Mouse (Mus musculus) CH12.LX (cell line): ENCODE results near the gene Ttll10.

ENCODE experiments used
- BHLHE40 ChIP-seq: IDR thresholded peaks from 2 replicates; pipeline ENCODE4 v1.6.1; 2011; ENCODE audit warnings: mild to moderate bottlenecking, low read depth, low read length, improper control_type of control experiment
- CHD2 ChIP-seq: IDR thresholded peaks from 2 replicates; pipeline ENCODE4 v1.6.1; 2011; ENCODE audit warnings: low read length, improper control_type of control experiment
- CTCF ChIP-seq, 2 experiments: IDR thresholded peaks in 1 of 2; conservative IDR thresholded peaks in 1 of 2; 2 replicates each; pipeline ENCODE4 v1.5.1; 2011 to 2012; ENCODE audit warnings: low read depth in 2 of 2, low read length in 2 of 2, improper control_type of control experiment in 1 of 2, inconsistent platforms in 1 of 2, mild to moderate bottlenecking in 1 of 2, moderate library complexity in 1 of 2
- EP300 ChIP-seq: IDR thresholded peaks from 2 replicates; pipeline ENCODE4 v1.6.1; 2011; ENCODE audit warnings: low read length, improper control_type of control experiment
- GABPA ChIP-seq: IDR thresholded peaks from 2 replicates; pipeline ENCODE4 v1.6.1; 2012; ENCODE audit warnings: low read depth, low read length, improper control_type of control experiment, inconsistent platforms; ENCODE audit not compliant: insufficient replicate concordance
- JUND ChIP-seq: conservative IDR thresholded peaks from 2 replicates; pipeline ENCODE4 v1.6.1; 2011; ENCODE audit warnings: low read depth, low read length, improper control_type of control experiment
- MAX ChIP-seq: IDR thresholded peaks from 2 replicates; pipeline ENCODE4 v1.6.1; 2011; ENCODE audit warnings: low read length, improper control_type of control experiment
- NRF1 ChIP-seq: IDR thresholded peaks from 2 replicates; pipeline ENCODE4 v1.6.1; 2014; ENCODE audit warnings: low read depth, mild to moderate bottlenecking, inconsistent platforms, low read length, improper control_type of control experiment, moderate library complexity
- POLR2A ChIP-seq: IDR thresholded peaks from 2 replicates; pipeline ENCODE4 v1.6.1; 2011; ENCODE audit warnings: low read depth, mild to moderate bottlenecking, improper control_type of control experiment, low read length
- POLR2AphosphoS2 ChIP-seq: IDR thresholded peaks from 2 replicates; pipeline ENCODE4 v1.6.1; 2011; ENCODE audit warnings: low read depth, low read length, improper control_type of control experiment
- TBP ChIP-seq: conservative IDR thresholded peaks from 2 replicates; pipeline ENCODE4 v1.6.1; 2011; ENCODE audit warnings: low read depth, low read length, improper control_type of control experiment
- TCF12 ChIP-seq: IDR thresholded peaks from 2 replicates; pipeline ENCODE4 v1.6.1; 2014; ENCODE audit warnings: low read depth, mild to moderate bottlenecking, inconsistent platforms, low read length, improper control_type of control experiment
- USF1 ChIP-seq: IDR thresholded peaks from 2 replicates; pipeline ENCODE4 v1.6.1; 2014; ENCODE audit warnings: low read depth, mild to moderate bottlenecking, inconsistent platforms, low read length, improper control_type of control experiment
- USF2 ChIP-seq: conservative IDR thresholded peaks from 2 replicates; pipeline ENCODE4 v1.6.1; 2011; ENCODE audit warnings: low read depth, low read length, improper control_type of control experiment

DNA sequence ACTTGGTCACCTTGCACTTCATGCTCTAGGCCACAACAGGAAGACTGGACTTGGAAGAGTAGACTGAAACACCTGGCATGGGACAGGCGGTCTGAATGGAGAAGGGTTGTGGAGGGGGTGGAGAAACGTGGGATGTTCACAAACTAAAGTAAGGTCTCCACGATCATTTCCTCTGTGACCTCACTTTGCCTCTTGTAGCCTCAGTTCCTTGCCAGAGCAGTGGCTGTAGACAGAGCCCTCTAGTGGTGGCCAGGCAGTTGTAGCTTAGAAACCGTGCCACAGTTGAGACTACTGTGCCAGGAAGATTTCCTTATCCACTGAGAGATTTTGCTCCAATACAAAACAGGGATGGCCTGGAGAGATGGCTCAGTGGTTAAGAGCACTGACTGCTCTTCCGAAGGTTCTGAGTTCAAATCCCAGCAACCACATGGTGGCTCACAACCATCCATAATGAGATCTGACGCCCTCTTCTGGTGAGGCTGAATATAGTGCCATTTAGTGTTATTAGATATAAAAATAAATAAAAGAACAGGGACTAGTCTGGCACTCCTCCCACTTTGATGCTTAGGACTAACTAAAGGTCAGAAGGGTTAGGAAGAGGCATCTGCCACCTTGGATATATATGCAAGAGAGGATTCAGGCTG lies 25.6 kb downstream of the Ttll10 start:
- no peak for TF ChIP-seq USF1
- peak; percentile 37; the same call in 1 of the 2 replicates for TF ChIP-seq NRF1
- no peak; the same call in 1 of the 2 replicates for TF ChIP-seq POLR2A
- TF ChIP-seq CTCF (conservative IDR thresholded peaks at IDR 0.05 in 1 of 2, IDR thresholded peaks at IDR 0.05 in 1 of 2; ENCODE audit: low read depth in 2 of 2, low read length in 2 of 2), result peak; percentile 83 to 84
- no peak for TF ChIP-seq BHLHE40
- TF ChIP-seq POLR2AphosphoS2, result no peak
- TF ChIP-seq TCF12, result no peak
- 0 out of 2 replicates have a peak, but pooled peaks have one; percentile 7 for TF ChIP-seq EP300
- no peak for TF ChIP-seq GABPA
- no peak for TF ChIP-seq JUND
- no peak for TF ChIP-seq USF2
- TF ChIP-seq TBP, result no peak
- no peak for TF ChIP-seq CHD2
- TF ChIP-seq MAX, result 0 out of 2 replicates have a peak, but pooled peaks have one; percentile 58
